Mouse (Mus musculus) ES-E14 (cell line): ENCODE data around the gene Mad1l1. TPM values are rescaled to one million over a fixed set of nuclear protein-coding genes. Genes with fewer than 3 reads are reported as not detected.

Experiments
- DNase-seq: peaks from one replicate; pipeline ENCODE4 v3.0.0-alpha.2; 2013; ENCODE audit warnings: low read depth, low spot score
- H3K27ac ChIP-seq: 2 replicates; pipeline ENCODE4 v1.5.1; 2012; ENCODE audit warnings: low read depth, mild to moderate bottlenecking, low read length, moderate library complexity, mixed read lengths; ENCODE audit not compliant: poor library complexity, insufficient read depth, severe bottlenecking
- H3K36me3 ChIP-seq: 2 replicates; pipeline ENCODE4 v1.6.1; 2012; ENCODE audit warnings: mild to moderate bottlenecking, low read length, moderate library complexity, mixed read lengths; ENCODE audit not compliant: control insufficient read depth, poor library complexity, insufficient read depth, severe bottlenecking
- H3K4me1 ChIP-seq, 2 experiments: fragments of 150-350 bp in 1 of 2; sonication (generic) in 1 of 2; 2 replicates each; pipeline ENCODE4 v1.6.1; 2012; ENCODE audit warnings: low read length in 2 of 2, mild to moderate bottlenecking in 1 of 2, mixed read lengths in 1 of 2; ENCODE audit not compliant: control insufficient read depth in 2 of 2, insufficient read depth in 2 of 2, poor library complexity in 1 of 2
- H3K4me3 ChIP-seq, 2 experiments: fragments of 150-350 bp in 1 of 2; sonication (generic) in 1 of 2; 2 replicates each; pipeline ENCODE4 v1.5.1; 2012; ENCODE audit warnings: low read length in 2 of 2, low read depth in 1 of 2, mild to moderate bottlenecking in 1 of 2, mixed read lengths in 1 of 2; ENCODE audit not compliant: insufficient read depth in 1 of 2, poor library complexity in 1 of 2, severe bottlenecking in 1 of 2
- H3K9ac ChIP-seq: 2 replicates; pipeline ENCODE4 v1.6.1; 2012; ENCODE audit warnings: low read depth, mild to moderate bottlenecking, low read length, mixed read lengths; ENCODE audit not compliant: poor library complexity, insufficient read depth, severe bottlenecking
- H3K9me3 ChIP-seq: fragments of 150-350 bp; sonication (generic); 2 replicates; pipeline ENCODE4 v1.6.1; 2012; ENCODE audit warnings: low read depth, mild to moderate bottlenecking, low read length; ENCODE audit not compliant: control insufficient read depth, insufficient read depth
- CHD2 ChIP-seq: IDR thresholded peaks from 2 replicates; pipeline ENCODE4 v1.6.1; 2014; ENCODE audit warnings: mild to moderate bottlenecking, low read depth, low read length, inconsistent platforms
- HCFC1 ChIP-seq: IDR thresholded peaks from 2 replicates; pipeline ENCODE4 v1.6.1; 2012; ENCODE audit warnings: low read length, inconsistent platforms, borderline replicate concordance; ENCODE audit not compliant: insufficient read depth
- MAFK ChIP-seq: IDR thresholded peaks from 2 replicates; pipeline ENCODE4 v1.6.1; 2014; ENCODE audit warnings: mild to moderate bottlenecking, low read depth, low read length, inconsistent platforms; ENCODE audit not compliant: insufficient read depth
- ZC3H11A ChIP-seq: IDR thresholded peaks from 2 replicates; pipeline ENCODE4 v1.6.1; 2012; ENCODE audit warnings: low read depth, mild to moderate bottlenecking, inconsistent platforms, low read length, borderline replicate concordance
- ZNF384 ChIP-seq: IDR thresholded peaks from 2 replicates; pipeline ENCODE4 v1.6.1; 2012; ENCODE audit warnings: low read depth, low read length, inconsistent platforms
- in situ Hi-C, 2 experiments: fragments of 600-800 bp; cut with MboI; formaldehyde crosslinking; loops; one replicate each; pipeline ENCODE4 v1.15.1; 2025; ENCODE audit warnings: low sequenced_read_pairs in 2 of 2, inconsistent platforms in 1 of 2; ENCODE audit not compliant: unreplicated experiment in 2 of 2
- total RNA-seq: library from RNA; depleted of rRNA; stranded (reverse); fragments of 300-350 nt; gene quantifications from 2 replicates; pipeline ENCODE4 v1.2.3, GENCODE M21; 2012

Mad1l1 gene
- total RNA-seq, 1 experiment, result 47.2 TPM

GRCm38 (mm10) chr5:140210417-140211184 is 110.8 kb downstream of the Mad1l1 start:
- TF ChIP-seq CHD2, result no peak
- TF ChIP-seq MAFK, result no peak
- TF ChIP-seq ZC3H11A, result no peak
- TF ChIP-seq ZNF384, result no peak
- TF ChIP-seq HCFC1, result no peak
- Histone ChIP-seq H3K36me3 (peaks cover 2% of the 10 kb centered on the region; the same call in 1 of the 2 replicates), H3K4me3 (no peak overlapping the region), H3K27ac (no peak overlapping the region), H3K4me1 (peaks cover 3 to 6% of the 10 kb centered on the region in 2 experiments; a peak in 3 of 4 replicates), H3K9me3 (no peaks in the 10 kb centered on the region), H3K9ac (no peak overlapping the region)
- in situ Hi-C loops, result no loop called here
- no peak for DNase-seq

DNA sequence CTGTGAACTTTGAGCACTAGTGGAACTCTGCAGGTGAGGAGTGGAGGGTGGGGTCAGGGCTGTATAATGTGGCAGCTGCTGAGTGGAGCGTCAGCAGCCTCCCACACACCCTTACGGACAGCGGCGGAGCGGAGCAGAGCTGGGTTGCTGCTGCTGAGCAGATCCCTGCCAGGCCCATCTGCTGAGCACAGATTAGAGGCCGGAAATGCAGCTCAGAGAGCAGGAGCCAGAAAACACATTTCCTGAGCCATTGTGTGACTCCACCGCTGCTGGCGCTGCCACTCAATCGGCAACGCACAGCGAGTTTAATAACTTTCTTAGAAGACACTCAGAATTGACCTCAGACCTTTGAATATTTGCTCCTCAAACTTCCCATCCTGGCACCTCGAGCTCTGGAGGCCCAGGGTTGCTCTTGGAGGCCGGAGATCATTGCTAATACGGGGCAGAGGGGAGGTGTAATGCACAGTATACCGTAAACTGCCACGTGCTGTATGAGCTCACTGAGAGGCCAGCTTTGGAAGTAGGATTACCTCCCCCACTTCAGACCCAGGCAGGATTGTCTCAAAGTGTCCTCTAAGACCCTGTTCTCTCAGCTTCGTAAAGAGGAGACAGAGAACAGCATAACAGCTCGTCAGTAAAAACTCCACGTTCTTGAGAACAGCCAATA is 112.5 kb downstream of the Mad1l1 start:
- peak overlapping the region; percentile 23; the same call in 1 of the 2 replicates for H3K9ac ChIP-seq

DNA sequence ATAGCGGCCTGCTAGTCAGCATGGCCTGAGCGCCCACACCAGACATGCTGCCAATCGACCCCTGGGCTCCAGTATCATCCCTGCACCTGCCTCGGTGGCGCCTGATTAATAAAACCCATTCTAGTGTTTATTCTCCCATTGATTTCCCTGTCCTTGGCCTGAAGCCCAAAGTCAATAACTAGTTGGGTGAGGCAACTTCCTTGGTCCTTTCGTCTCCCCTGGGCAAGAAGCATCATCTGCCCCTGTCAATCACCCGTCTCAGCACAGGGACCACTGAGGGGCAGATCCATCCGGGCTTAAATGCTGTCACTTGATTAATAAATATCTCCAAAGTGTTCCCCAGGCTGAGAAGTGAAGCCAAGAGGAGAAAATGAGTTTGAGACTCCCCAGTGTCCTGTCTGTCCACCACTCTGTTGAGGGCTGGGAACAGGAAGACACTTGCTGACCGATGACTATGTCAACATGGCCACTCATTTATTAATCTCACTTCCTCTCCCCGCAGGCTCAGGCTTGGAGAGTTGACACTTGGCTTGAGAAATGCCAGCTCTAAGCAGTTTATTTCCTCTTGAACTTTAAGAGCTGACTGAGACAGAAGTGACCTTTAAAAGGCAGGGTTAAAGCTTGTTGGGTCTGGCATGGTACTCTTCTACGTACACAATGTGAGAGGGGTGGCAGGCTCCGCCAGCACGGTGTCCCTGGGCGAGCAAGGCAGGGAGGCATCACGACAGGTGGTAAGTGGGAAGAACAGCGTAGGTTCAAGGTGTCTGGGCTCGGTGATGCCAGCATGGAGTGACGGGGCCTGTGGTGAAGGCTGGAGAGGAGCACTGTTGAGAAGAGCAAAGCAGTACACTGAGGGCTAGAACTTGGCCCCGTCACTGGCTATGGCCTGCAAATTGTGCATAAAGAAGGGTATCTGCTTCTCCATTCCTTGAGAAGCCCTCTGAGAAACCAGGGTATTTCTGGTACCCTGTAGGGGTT is 114.3 kb downstream of the Mad1l1 start:
- no peak overlapping the region for H3K27ac ChIP-seq
- no peak for TF ChIP-seq MAFK
- no peak for TF ChIP-seq HCFC1
- in situ Hi-C loops, result no loop called here

More for the DNA sequence above, 112.5 kb downstream of the Mad1l1 start:
- DNase-seq, result no peak
- TF ChIP-seq HCFC1 (no peak), ZNF384 (no peak), CHD2 (no peak), MAFK (no peak), ZC3H11A (no peak)
- no peak overlapping the region for H3K27ac ChIP-seq
- no peaks in the 10 kb centered on the region for H3K9me3 ChIP-seq
- in situ Hi-C loops, result no loop called here
- peaks cover 2% of the 10 kb centered on the region; the same call in 1 of the 2 replicates for H3K36me3 ChIP-seq
- H3K4me3 ChIP-seq, result 0 out of 4 replicates have a peak overlapping the region, but pooled peaks of 1 of the 2 experiments have one; percentile 26
- peaks cover 3 to 6% of the 10 kb centered on the region in 2 experiments; a peak in 3 of 4 replicates for H3K4me1 ChIP-seq

GRCm38 (mm10) chr5:140205991-140206390 is 115.4 kb downstream of the Mad1l1 start:
- Histone ChIP-seq H3K27ac (no peak overlapping the region), H3K4me3 (no peak overlapping the region), H3K9me3 (no peaks in the 10 kb centered on the region), H3K36me3 (peaks cover 2% of the 10 kb centered on the region; the same call in 1 of the 2 replicates), H3K4me1 (peaks cover 3 to 6% of the 10 kb centered on the region in 2 experiments; a peak in 3 of 4 replicates), H3K9ac (no peak overlapping the region)
- DNase-seq, result no peak
- TF ChIP-seq ZNF384 (no peak), ZC3H11A (no peak), CHD2 (no peak), HCFC1 (no peak), MAFK (no peak)
- in situ Hi-C loops, result no loop called here

More for the DNA sequence above, 114.3 kb downstream of the Mad1l1 start:
- H3K9me3 ChIP-seq, result no peaks in the 10 kb centered on the region
- H3K4me3 ChIP-seq, result no peak overlapping the region
- no peak overlapping the region for H3K9ac ChIP-seq
- H3K36me3 ChIP-seq, result peaks cover 2% of the 10 kb centered on the region; the same call in 1 of the 2 replicates
- peaks cover 3 to 6% of the 10 kb centered on the region in 2 experiments; a peak in 3 of 4 replicates for H3K4me1 ChIP-seq
- DNase-seq, result no peak
